Mouse (Mus musculus): ENCODE results near the gene Mmp15. TPM values are rescaled to one million over a fixed set of nuclear protein-coding genes. Genes with fewer than 3 reads are reported as not detected.

Gene Mmp15
- polyA plus RNA-seq, 1 experiment: 9.2 TPM

DNA sequence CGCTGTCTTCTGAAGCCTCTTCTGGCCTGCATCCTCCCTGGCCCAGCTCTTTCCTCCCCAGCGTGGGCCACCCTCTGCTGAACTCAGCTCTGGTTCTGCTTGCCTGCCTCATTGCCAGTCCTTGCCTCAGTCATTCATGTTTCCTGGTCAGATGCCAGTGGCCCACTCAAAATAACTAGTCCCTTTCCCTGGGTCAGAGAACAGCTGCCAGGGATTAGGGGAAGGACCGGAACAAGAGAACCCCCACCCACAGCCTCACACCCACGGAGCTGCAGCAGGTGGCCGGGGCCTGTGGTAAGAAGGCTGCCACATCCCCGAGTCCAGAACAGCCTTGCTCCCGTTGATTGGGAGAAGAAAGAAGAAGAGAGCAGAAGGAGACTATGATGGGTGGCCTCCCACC, 49.0 kb downstream of the Mmp15 start:
- Histone ChIP-seq H3K4me1 (ENCODE audit: control insufficient read depth, insufficient read depth, low read length) (no peaks in the 10 kb centered on the region), H3K27ac (ENCODE audit: insufficient read depth, low read length) (no peak overlapping the region), H3K4me3 (ENCODE audit: insufficient read depth, low read length) (no peak overlapping the region)
- no peak for TF ChIP-seq POLR2A (IDR thresholded peaks at IDR 0.05; ENCODE audit: extremely low read depth, insufficient read depth, low read length)
- TF ChIP-seq CTCF (IDR thresholded peaks at IDR 0.05; ENCODE audit: extremely low read depth, insufficient read depth, low read length): no peak

DNA sequence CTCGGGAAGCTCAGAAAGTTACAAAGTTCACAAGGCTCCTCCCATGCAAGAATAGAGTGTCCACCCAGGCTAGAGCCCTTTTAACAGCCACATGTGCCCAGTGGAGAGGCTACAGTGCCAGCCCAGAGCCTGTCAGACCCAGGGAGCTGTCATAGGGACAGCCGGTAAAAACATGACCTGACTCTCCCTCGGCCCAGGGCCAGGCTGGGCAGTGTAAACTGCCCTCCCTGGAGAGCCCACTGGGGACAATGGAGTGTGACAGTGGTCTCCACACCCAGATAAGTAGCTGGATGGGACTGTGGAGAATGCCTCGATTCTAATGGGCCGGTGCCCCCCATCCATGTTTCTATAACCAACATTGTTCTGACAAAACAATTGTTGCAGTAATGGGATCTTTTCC, 57.5 kb downstream of the Mmp15 start:
- no peaks in the 10 kb centered on the region for H3K4me1 ChIP-seq (ENCODE audit: control insufficient read depth, insufficient read depth, low read length)
- H3K27ac ChIP-seq (ENCODE audit: insufficient read depth, low read length): no peak overlapping the region
- no peak for TF ChIP-seq POLR2A (IDR thresholded peaks at IDR 0.05; ENCODE audit: extremely low read depth, insufficient read depth, low read length)
- no peak overlapping the region for H3K4me3 ChIP-seq (ENCODE audit: insufficient read depth, low read length)

DNA sequence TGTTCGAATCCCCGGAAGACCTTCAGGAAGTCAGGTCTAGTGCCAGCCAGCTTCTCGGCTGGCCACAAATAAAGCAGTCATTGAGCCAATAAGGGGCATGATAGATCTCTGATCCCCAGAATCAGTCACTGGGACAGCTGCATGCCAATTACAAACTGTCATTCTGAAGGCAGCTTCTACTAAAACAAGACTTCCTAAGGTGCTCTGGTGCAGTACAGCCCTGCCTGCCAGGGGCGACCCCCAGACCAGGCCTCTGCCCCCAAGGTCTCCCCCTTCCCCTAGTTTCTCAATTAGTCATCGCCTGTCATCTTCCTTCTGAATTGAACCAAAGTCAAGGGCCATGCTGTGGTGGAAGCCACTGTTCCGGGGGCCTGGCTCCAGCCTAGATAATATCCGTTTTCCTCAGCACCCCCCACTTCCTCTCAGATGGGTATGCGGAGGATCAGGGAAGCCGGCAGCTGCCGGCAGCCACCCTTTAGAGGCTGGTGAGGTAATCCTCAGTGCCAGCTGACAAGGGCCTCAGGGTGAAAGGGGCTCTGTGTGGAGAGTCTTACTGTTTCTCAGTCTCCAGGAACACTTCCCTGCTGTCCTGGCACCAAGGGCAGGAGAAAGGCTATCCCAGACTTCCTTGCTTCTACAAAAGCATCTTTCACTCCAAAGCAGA, 59.4 kb downstream of the Mmp15 start:
- no peak for TF ChIP-seq CTCF (IDR thresholded peaks at IDR 0.05; ENCODE audit: extremely low read depth, insufficient read depth, low read length)
- no peak for TF ChIP-seq POLR2A (IDR thresholded peaks at IDR 0.05; ENCODE audit: extremely low read depth, insufficient read depth, low read length)
- H3K27ac ChIP-seq (ENCODE audit: insufficient read depth, low read length): no peak overlapping the region

DNA sequence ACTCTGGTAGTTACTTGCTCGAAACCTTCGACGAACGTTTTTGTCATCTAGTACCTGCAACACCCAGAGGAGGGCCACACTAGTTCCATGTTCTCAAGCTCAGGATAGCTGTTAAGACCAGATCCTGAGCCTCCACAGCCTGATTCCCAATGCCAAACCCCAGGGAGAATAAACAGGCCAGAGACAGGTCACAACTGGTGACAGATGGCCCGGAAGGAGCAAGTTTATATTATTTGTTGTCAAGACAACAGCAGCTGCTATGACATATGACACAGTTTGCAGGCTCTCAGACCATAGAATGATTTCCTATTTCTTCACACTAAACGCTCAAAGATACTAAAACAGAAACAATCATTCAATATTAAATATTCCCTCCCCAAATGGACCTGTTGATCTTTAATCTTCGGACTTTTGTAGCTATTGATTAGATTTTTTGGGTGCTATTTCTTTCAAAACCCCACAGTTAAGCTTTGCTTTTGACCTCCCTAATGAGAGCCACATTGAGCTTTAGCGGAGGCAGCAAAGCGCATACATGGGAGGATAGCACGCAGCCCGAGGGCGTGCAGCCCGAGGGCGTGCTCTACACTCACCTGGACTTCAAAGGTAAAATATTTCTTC, 70.2 kb downstream of the Mmp15 start:
- Histone ChIP-seq H3K4me3 (ENCODE audit: insufficient read depth, low read length) (no peak overlapping the region), H3K27ac (ENCODE audit: insufficient read depth, low read length) (no peak overlapping the region), H3K4me1 (ENCODE audit: control insufficient read depth, insufficient read depth, low read length) (peaks cover 4% of the 10 kb centered on the region)
- no peak for TF ChIP-seq CTCF (IDR thresholded peaks at IDR 0.05; ENCODE audit: extremely low read depth, insufficient read depth, low read length)
- no peak for TF ChIP-seq POLR2A (IDR thresholded peaks at IDR 0.05; ENCODE audit: extremely low read depth, insufficient read depth, low read length)

More for the DNA sequence above, 59.4 kb downstream of the Mmp15 start:
- no peak overlapping the region for H3K4me3 ChIP-seq (ENCODE audit: insufficient read depth, low read length)
- H3K4me1 ChIP-seq (ENCODE audit: control insufficient read depth, insufficient read depth, low read length): no peaks in the 10 kb centered on the region

Other genes with a start within 250 kb of the Mmp15 start
- 55.2 TPM in 2 replicates for gene Kifc3, start 149.5 kb upstream of the Mmp15 start, polyA plus RNA-seq (2012; rRNA removed)
- 0.06 and 0.23 TPM in 2 replicates for gene Cngb1, start 45.7 kb upstream of the Mmp15 start, polyA plus RNA-seq (2012; rRNA removed)
- gene Tepp, start 41.7 kb upstream of the Mmp15 start, polyA plus RNA-seq (2012; rRNA removed): 0.17 and 0.40 TPM in 2 replicates
- 9.9 and 10.4 TPM in 2 replicates for gene Zfp319, start 20.3 kb upstream of the Mmp15 start, polyA plus RNA-seq (2012; rRNA removed)
- 17.0 and 17.2 TPM in 2 replicates for gene Usb1, start 20.0 kb upstream of the Mmp15 start, polyA plus RNA-seq (2012; rRNA removed)
- gene Cfap20, start 82.6 kb downstream of the Mmp15 start, polyA plus RNA-seq (2012; rRNA removed): 86.3 and 90.4 TPM in 2 replicates
- 51.3 and 56.8 TPM in 2 replicates for gene Csnk2a2, start 137.8 kb downstream of the Mmp15 start, polyA plus RNA-seq (2012; rRNA removed)
- 3.6 TPM in 2 replicates for gene Ccdc113, start 181.8 kb downstream of the Mmp15 start, polyA plus RNA-seq (2012; rRNA removed)
- gene Prss54, start 224.1 kb downstream of the Mmp15 start, polyA plus RNA-seq (2012; rRNA removed): 0.19 TPM in 2 replicates